ENCODE assay signal across 8 mouse cellular contexts in genomic region chr7:4479674-4480073, GRCm38 (mm10). TPM values are rescaled to one million over a fixed set of nuclear protein-coding genes. Genes with fewer than 3 reads are reported as not detected.
DNase-seq lines count a peak whose midpoint lies in the region; ATAC-seq and TF ChIP-seq lines count a peak whose summit lies in the region.

No protein-coding gene starts in this region.

- H3K9ac ChIP-seq in heart, adult 2 months (ENCODE audit: low read depth, low read length), result no peak overlapping the region
- H3K9ac ChIP-seq in heart, embryonic 11.5 days (ENCODE audit: low read depth, low read length), result no peak overlapping the region
- H3K9ac ChIP-seq in lung, embryonic 14.5 days, result no peak overlapping the region
- H3K9ac ChIP-seq in stomach, embryonic 14.5 days (replicated peaks; ENCODE audit: low read depth, low read length), result no peak overlapping the region

- WGBS in heart, adult 2 months, result 28% methylated on average over 6 of the region's 6 CpGs
- 26% methylated on average over 6 of the region's 6 CpGs for WGBS in heart, embryonic 11.5 days (ENCODE audit: insufficient replicate concordance)
- 19% methylated on average over 6 of the region's 6 CpGs for WGBS in lung, embryonic 14.5 days
- 25% methylated on average over 6 of the region's 6 CpGs for WGBS in stomach, embryonic 14.5 days

- H3K4me1 ChIP-seq in heart, adult 2 months (ENCODE audit: control insufficient read depth, insufficient read depth, low read length), result peaks cover 8% of the 10 kb centered on the region
- H3K4me1 ChIP-seq in heart, embryonic 11.5 days (ENCODE audit: control insufficient read depth, insufficient read depth, low read length), result peaks cover 13% of the 10 kb centered on the region
- peaks cover 6% of the 10 kb centered on the region for H3K4me1 ChIP-seq in lung, embryonic 14.5 days (ENCODE audit: insufficient read depth)
- H3K4me1 ChIP-seq in stomach, embryonic 14.5 days (ENCODE audit: control insufficient read depth, insufficient read depth, low read length), result peaks cover 12% of the 10 kb centered on the region; the same call in 1 of the 2 replicates

- TF ChIP-seq POLR2A in heart, adult 2 months (IDR thresholded peaks at IDR 0.05; ENCODE audit: insufficient read depth, low read depth, low read length), result peak; percentile 33; the same call in 1 of the 2 replicates

- no peak overlapping the region for H3K4me2 ChIP-seq in heart, embryonic 11.5 days
- H3K4me2 ChIP-seq in lung, embryonic 14.5 days, result peak overlapping the region; percentile 88
- H3K4me2 ChIP-seq in stomach, embryonic 14.5 days (replicated peaks; ENCODE audit: low read depth, low read length), result 0 out of 2 replicates have a peak overlapping the region, but pooled peaks have one; percentile 75

- no peak overlapping the region for H3K27ac ChIP-seq in heart, adult 2 months
- H3K27ac ChIP-seq in heart, embryonic 11.5 days (ENCODE audit: low read depth, low read length), result no peak overlapping the region
- peak overlapping the region; percentile 95; the same call in 1 of the 2 replicates for H3K27ac ChIP-seq in lung, embryonic 14.5 days (ENCODE audit: low read depth)
- H3K27ac ChIP-seq in stomach, embryonic 14.5 days (ENCODE audit: low read length), result peak overlapping the region; percentile 33; the same call in 1 of the 2 replicates

- H3K36me3 ChIP-seq in heart, adult 2 months (ENCODE audit: control insufficient read depth, insufficient read depth, low read length), result no peaks in the 10 kb centered on the region
- H3K36me3 ChIP-seq in heart, embryonic 11.5 days (ENCODE audit: control insufficient read depth, insufficient read depth, low read length), result peaks cover 27% of the 10 kb centered on the region
- H3K36me3 ChIP-seq in lung, embryonic 14.5 days (ENCODE audit: insufficient read depth), result peaks cover 40% of the 10 kb centered on the region
- H3K36me3 ChIP-seq in stomach, embryonic 14.5 days (ENCODE audit: control insufficient read depth, insufficient read depth, low read length), result peaks cover 35% of the 10 kb centered on the region

- DNase-seq in heart, adult 2 months, result peak in 1 of 2 experiments; percentile 56
- peak; percentile 62 to 74 for DNase-seq in cerebellum, postnatal 25 days
- peak; percentile 72 for DNase-seq in lung, embryonic 14.5 days
- DNase-seq in urinary bladder, postnatal 25 days (ENCODE audit: low spot score), result no peak

- H3K79me2 ChIP-seq in heart, adult 2 months (replicated peaks; ENCODE audit: control insufficient read depth, insufficient read depth, low read length), result no peaks in the 10 kb centered on the region

- intact Hi-C loops in heart, adult 2 months (cut with DNase I), result loop anchor here (2.0 to 5.0 kb wide), 2 partner anchors 19 to 33 kb away; no protein-coding TSS in a partner anchor

- no peaks in the 10 kb centered on the region for H3K27me3 ChIP-seq in heart, adult 2 months (ENCODE audit: control insufficient read depth, insufficient read depth, low read length)
- 0 out of 2 replicates have a peak, but pooled peaks cover 1% of the 10 kb centered on the region for H3K27me3 ChIP-seq in heart, embryonic 11.5 days (ENCODE audit: control insufficient read depth, insufficient read depth, low read length)
- H3K27me3 ChIP-seq in lung, embryonic 14.5 days (ENCODE audit: insufficient read depth, low read length), result no peaks in the 10 kb centered on the region
- no peaks in the 10 kb centered on the region for H3K27me3 ChIP-seq in stomach, embryonic 14.5 days (ENCODE audit: control insufficient read depth, insufficient read depth, low read length)

- no peaks in the 10 kb centered on the region for H3K9me3 ChIP-seq in heart, embryonic 11.5 days (replicated peaks; ENCODE audit: control insufficient read depth, low read length)
- H3K9me3 ChIP-seq in lung, embryonic 14.5 days (ENCODE audit: low read depth, low read length), result no peaks in the 10 kb centered on the region
- H3K9me3 ChIP-seq in stomach, embryonic 14.5 days (ENCODE audit: control insufficient read depth, low read depth, low read length), result no peaks in the 10 kb centered on the region

- TF ChIP-seq CTCF in heart, adult 2 months (IDR thresholded peaks at IDR 0.05), result peak; percentile 82
- peak; percentile 74 for TF ChIP-seq CTCF in lung, embryonic 14.5 days (IDR thresholded peaks at IDR 0.05; ENCODE audit: low read depth)

- H3K4me3 ChIP-seq in heart, adult 2 months, result no peak overlapping the region
- no peak overlapping the region for H3K4me3 ChIP-seq in heart, embryonic 11.5 days (ENCODE audit: low read depth, low read length)
- H3K4me3 ChIP-seq in lung, embryonic 14.5 days (ENCODE audit: low read depth, low read length), result no peak overlapping the region
- H3K4me3 ChIP-seq in stomach, embryonic 14.5 days (ENCODE audit: low read depth, low read length), result no peak overlapping the region

- peak; percentile 62; the same call in 1 of the 2 replicates for TF ChIP-seq EP300 in heart, adult 2 months (IDR thresholded peaks at IDR 0.05; ENCODE audit: insufficient read depth, low read depth, low read length)

- no peak for ATAC-seq in heart, embryonic 11.5 days (replicated peaks; ENCODE audit: insufficient number of reproducible peaks, low FRiP score, low TSS enrichment)
- peak; percentile 78 for ATAC-seq in CD4-positive, CD25-positive, alpha-beta regulatory T cell, adult 4 months
- ATAC-seq in hematopoietic stem cell, adult 5-6 weeks (replicated peaks in 1 of 2; ENCODE audit: insufficient read depth in 1 of 2, low FRiP score in 2 of 2, low TSS enrichment in 1 of 2, low read depth in 1 of 2, poor library complexity in 2 of 2, severe bottlenecking in 2 of 2), result peak; percentile 49 to 56; a peak in 3 of 4 replicates
- ATAC-seq in lung, embryonic 14.5 days (ENCODE audit: insufficient read depth), result no peak
- ATAC-seq in stomach, embryonic 14.5 days (ENCODE audit: insufficient number of reproducible peaks, insufficient read depth, low FRiP score, low read depth), result no peak

RNA-seq across cellular contexts. Expression of gene Eps8l1, which starts 19.2 kb away (rescaled TPM):
- 1 to 10 TPM; 3.3 to 3.5 TPM for total RNA-seq in heart, adult 2 months (2021)
- polyA plus RNA-seq in heart, adult 2 months (2012; rRNA removed), result 0.74 and 0.82 TPM in 2 replicates
- 2.8 and 4.6 TPM in 2 replicates for polyA plus RNA-seq in heart, embryonic 11.5 days (2014; fragmentation: Nextera tagmentation; extraction: Ambion mirVana)
- 10 to 100 TPM in 1 of 2 experiments, 1 to 10 TPM in 1; 6.5 to 14.5 TPM for polyA plus RNA-seq in CD4-positive, CD25-positive, alpha-beta regulatory T cell, adult 4 months (2017; shearing (Covaris generic))
- total RNA-seq in hematopoietic stem cell, adult 5-6 weeks (2017), result 5.1 and 17.1 TPM in 2 replicates
- 9.5 and 13.6 TPM in 2 replicates for polyA plus RNA-seq in lung, embryonic 14.5 days (2014; fragmentation: Nextera tagmentation; extraction: Ambion mirVana)
- 5.0 and 7.9 TPM in 2 replicates for polyA plus RNA-seq in stomach, embryonic 14.5 days (2014; fragmentation: Nextera tagmentation; extraction: Ambion mirVana)

RNA-seq across cellular contexts. Expression of gene Ppp1r12c, which starts 21.8 kb away (rescaled TPM):
- 10 to 100 TPM; 62.4 to 67.1 TPM for total RNA-seq in heart, adult 2 months (2021)
- 47.0 and 53.2 TPM in 2 replicates for polyA plus RNA-seq in heart, adult 2 months (2012; rRNA removed)
- 32.9 and 33.4 TPM in 2 replicates for polyA plus RNA-seq in heart, embryonic 11.5 days (2014; fragmentation: Nextera tagmentation; extraction: Ambion mirVana)
- 10 to 100 TPM; 13.5 to 27.7 TPM for polyA plus RNA-seq in CD4-positive, CD25-positive, alpha-beta regulatory T cell, adult 4 months (2017; shearing (Covaris generic))
- 134 and 190 TPM in 2 replicates for total RNA-seq in hematopoietic stem cell, adult 5-6 weeks (2017)
- 54.3 TPM in 2 replicates for polyA plus RNA-seq in lung, embryonic 14.5 days (2014; fragmentation: Nextera tagmentation; extraction: Ambion mirVana)
- 47.2 and 61.0 TPM in 2 replicates for polyA plus RNA-seq in stomach, embryonic 14.5 days (2014; fragmentation: Nextera tagmentation; extraction: Ambion mirVana)

RNA-seq across cellular contexts. Expression of gene Rdh13, which starts 34.2 kb away (rescaled TPM):
- total RNA-seq in heart, adult 2 months (2021), result 10 to 100 TPM; 31.0 to 34.1 TPM
- polyA plus RNA-seq in heart, adult 2 months (2012; rRNA removed), result 25.1 and 42.5 TPM in 2 replicates
- 28.0 and 31.0 TPM in 2 replicates for polyA plus RNA-seq in heart, embryonic 11.5 days (2014; fragmentation: Nextera tagmentation; extraction: Ambion mirVana)
- 10 to 100 TPM; 17.4 to 27.8 TPM for polyA plus RNA-seq in CD4-positive, CD25-positive, alpha-beta regulatory T cell, adult 4 months (2017; shearing (Covaris generic))
- total RNA-seq in hematopoietic stem cell, adult 5-6 weeks (2017), result 14.4 and 25.2 TPM in 2 replicates
- 25.9 and 27.3 TPM in 2 replicates for polyA plus RNA-seq in lung, embryonic 14.5 days (2014; fragmentation: Nextera tagmentation; extraction: Ambion mirVana)
- 31.9 and 34.6 TPM in 2 replicates for polyA plus RNA-seq in stomach, embryonic 14.5 days (2014; fragmentation: Nextera tagmentation; extraction: Ambion mirVana)

RNA-seq across cellular contexts. Expression of gene Tnnt1, which starts 36.5 kb away (rescaled TPM):
- 10 to 100 TPM; 15.6 to 19.7 TPM for total RNA-seq in heart, adult 2 months (2021)
- polyA plus RNA-seq in heart, adult 2 months (2012; rRNA removed), result 9.2 and 12.1 TPM in 2 replicates
- 260 and 262 TPM in 2 replicates for polyA plus RNA-seq in heart, embryonic 11.5 days (2014; fragmentation: Nextera tagmentation; extraction: Ambion mirVana)
- polyA plus RNA-seq in CD4-positive, CD25-positive, alpha-beta regulatory T cell, adult 4 months (2017; shearing (Covaris generic)), result 1 to 10 TPM; 6.9 to 8.3 TPM
- total RNA-seq in hematopoietic stem cell, adult 5-6 weeks (2017), result 8.2 and 11.1 TPM in 2 replicates
- 6.3 and 15.4 TPM in 2 replicates for polyA plus RNA-seq in lung, embryonic 14.5 days (2014; fragmentation: Nextera tagmentation; extraction: Ambion mirVana)
- 31.9 and 33.5 TPM in 2 replicates for polyA plus RNA-seq in stomach, embryonic 14.5 days (2014; fragmentation: Nextera tagmentation; extraction: Ambion mirVana)

RNA-seq across cellular contexts. Expression of gene Tnni3, which starts 44.4 kb away (rescaled TPM):
- total RNA-seq in heart, adult 2 months (2021), result over 10,000 TPM in 1 of 2 experiments, 1,000 to 10,000 TPM in 1; 9,834 to 11,008 TPM
- 13,898 and 21,553 TPM in 2 replicates for polyA plus RNA-seq in heart, adult 2 months (2012; rRNA removed)
- 1,570 and 1,662 TPM in 2 replicates for polyA plus RNA-seq in heart, embryonic 11.5 days (2014; fragmentation: Nextera tagmentation; extraction: Ambion mirVana)
- polyA plus RNA-seq in CD4-positive, CD25-positive, alpha-beta regulatory T cell, adult 4 months (2017; shearing (Covaris generic)), result 1 to 10 TPM; 1.6 to 2.4 TPM
- total RNA-seq in hematopoietic stem cell, adult 5-6 weeks (2017), result 7.0 and 7.1 TPM in 2 replicates
- polyA plus RNA-seq in lung, embryonic 14.5 days (2014; fragmentation: Nextera tagmentation; extraction: Ambion mirVana), result 5.3 and 47.0 TPM in 2 replicates
- polyA plus RNA-seq in stomach, embryonic 14.5 days (2014; fragmentation: Nextera tagmentation; extraction: Ambion mirVana), result 2.9 and 3.3 TPM in 2 replicates

Comparison
In these comparisons a context has a peak if more than half of its experiments do, and no peak if none do; other contexts are left out.
1. H3K27ac ChIP-seq: peak in lung, embryonic 14.5 days (single experiment) and stomach, embryonic 14.5 days (single experiment); none in heart, adult 2 months (single experiment) and heart, embryonic 11.5 days (single experiment).
2. ATAC-seq: peak in CD4-positive, CD25-positive, alpha-beta regulatory T cell, adult 4 months (single experiment) and hematopoietic stem cell, adult 5-6 weeks (2 of 2); none in heart, embryonic 11.5 days (single experiment), lung, embryonic 14.5 days (single experiment) and stomach, embryonic 14.5 days (single experiment).